Mouse (Mus musculus) spleen, postnatal 36 days (tissue): ENCODE data around the gene Auts2.

ENCODE experiments used
- DNase-seq, 2 experiments: peaks; one replicate each; pipeline ENCODE4 v3.0.0; 2022; ENCODE audit warnings: low spot score in 2 of 2, mixed read lengths in 1 of 2

Gene Auts2

DNA sequence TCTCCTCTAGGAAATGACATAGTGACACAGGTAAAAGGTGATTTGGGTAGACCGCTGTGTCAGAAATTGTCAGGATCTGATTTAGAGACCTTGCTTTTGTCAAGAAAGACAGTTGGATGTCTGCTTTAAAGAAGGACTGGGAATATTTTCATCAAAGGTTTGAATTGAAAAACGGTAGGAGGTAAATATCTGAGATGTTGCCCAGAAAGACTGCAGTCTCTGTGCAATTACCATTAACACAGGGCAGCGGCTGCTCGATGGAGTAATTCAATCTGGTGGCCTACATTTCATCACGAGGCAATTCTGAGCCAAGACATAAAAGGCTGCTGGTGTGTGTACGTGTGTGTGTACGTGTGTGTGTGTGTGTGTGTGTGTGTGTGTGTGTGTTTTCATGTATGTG lies 529.8 kb downstream of the Auts2 start:
- DNase-seq, result no peak

DNA sequence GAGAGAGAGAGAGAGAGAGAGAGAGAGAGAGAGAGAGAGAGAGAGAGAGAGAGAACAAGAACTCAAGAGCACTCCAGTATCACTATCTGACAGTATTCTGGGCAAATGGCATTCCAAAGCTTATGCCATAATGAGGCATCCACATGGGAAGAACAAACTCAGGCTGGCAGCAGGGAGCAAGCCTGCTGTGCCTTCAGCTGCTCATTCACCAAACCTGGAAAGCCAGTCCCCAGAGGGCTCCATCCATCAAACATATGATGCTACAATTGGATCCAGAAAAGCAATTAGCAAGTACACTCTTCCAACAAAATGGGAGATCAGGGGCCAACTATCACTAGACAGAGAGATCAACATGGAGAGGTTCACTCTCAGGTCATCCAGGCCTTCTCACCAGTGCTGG lies 531.3 kb downstream of the Auts2 start:
- DNase-seq, result no peak

DNA sequence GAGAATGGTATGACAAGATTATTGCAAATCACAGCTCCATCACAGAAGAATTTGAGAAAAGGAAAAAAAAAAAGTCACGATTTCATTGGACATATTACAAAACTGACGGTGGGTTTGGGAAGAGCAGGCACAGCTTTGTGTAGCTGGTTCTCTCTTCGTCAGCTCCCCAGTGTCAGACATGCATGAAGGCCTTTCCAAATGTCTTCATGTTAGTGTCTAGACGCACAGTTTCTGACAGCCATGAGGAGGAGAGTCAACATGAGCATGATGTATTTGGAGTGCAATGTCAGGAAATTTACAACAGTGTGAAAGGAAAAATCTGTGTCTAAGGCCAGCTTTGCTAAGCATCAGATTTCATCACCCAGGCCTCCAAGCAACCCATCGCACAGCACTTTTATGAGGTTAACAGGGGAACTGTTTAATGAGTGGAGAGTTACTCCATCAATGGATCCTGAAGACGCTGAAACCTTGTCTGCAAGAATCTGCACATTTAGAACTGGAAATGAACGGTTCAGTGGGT lies 534.4 kb downstream of the Auts2 start:
- no peak for DNase-seq

DNA sequence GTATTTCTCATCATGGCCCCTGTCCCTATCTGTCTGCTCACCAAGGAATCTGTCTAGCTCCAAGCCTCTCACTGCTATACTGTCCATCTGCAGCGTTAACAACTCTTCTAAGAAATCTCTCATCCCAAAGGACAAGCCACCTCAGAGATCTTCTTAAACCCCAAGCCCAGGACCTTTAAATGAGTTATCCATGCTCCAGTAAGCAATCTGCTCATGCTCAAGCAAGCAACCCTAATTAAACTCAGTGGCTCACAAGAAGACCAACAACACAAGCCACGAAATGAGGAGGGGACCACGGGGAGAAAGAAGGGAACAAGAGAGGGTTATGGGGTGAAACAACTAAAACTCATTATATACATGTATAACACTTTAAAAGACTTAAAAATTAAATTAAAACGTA lies 535.2 kb downstream of the Auts2 start:
- no peak for DNase-seq

DNA sequence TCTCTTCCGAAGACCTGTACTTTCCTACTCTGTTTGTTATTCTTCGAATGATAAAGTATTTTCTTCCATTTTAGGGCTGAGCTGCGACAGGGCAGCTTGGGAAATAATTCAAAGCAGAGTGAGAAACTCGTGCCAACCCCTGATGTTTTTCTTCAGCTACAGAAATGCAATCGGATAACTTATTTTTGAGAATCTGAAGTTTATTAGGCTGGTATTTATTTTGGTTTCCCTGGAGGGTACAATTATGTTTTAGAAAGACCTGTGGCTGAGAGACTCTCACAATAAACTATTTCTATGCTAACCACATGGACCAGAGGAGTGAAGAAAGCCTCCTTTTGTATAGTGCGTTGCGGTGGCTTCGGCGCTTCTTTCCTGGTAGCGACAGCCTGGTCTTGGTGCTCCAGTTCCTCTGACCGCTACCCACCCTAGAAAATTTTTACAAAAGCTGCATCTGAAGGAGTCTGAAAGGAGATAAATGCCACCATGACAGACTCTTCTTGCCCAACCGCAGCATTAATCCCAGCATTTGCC lies 550.4 kb downstream of the Auts2 start:
- DNase-seq, result no peak

DNA sequence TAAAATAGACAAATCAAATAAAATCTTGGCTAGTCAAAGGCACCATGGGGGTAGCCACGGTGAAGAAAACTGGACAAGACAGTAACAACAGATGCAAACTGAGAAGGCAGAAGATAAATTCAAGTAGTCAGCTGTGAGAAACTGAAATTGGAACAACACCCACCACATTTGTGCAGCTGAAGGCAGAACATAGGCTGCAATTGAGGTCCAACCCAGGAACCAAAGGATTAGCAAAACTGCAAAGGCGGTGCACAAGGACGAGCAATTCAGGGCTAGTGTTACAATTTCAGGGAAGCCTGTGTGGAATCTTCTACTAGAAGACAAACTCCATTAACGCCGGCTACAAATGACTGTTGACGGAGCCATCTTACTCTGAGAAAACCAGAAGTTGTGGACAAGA lies 550.9 kb downstream of the Auts2 start:
- no peak for DNase-seq

DNA sequence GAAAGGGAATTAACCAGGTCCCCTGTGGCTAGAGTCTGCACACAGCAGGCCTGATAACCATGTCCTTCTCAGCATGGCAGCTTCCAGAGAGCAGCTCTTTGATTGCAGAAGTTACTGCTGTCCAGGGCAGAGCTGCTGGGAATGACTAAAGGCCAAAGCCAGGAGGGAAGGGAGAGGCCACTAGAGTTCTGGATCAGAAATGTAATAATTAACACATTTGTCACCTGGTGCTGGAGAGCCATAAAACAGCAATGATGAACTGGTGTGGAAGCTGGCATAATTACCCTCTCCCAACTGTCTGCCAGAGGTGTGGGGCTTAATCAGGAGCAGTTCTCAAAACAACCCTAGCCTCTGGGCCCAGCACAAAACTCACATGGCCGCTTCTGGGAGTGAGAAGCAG lies 552.6 kb downstream of the Auts2 start:
- no peak for DNase-seq

DNA sequence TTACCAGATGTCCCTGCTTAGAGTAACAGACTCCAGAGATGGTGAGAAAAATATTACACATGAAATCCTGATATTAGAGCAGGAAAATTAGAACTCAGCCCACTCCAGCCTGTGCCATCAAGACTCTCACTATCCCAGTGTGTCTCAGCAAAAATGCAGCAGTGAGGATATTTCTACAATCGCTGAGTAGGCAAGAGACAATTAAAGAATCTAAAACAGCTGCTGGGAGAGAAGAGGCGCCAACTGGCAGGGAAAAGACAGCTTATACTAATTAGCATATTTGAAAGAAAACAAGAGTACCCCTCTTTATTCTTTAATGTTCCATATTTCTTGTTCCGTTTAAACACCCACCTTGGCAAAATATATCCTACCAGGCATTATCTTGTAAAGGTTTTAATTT lies 561.7 kb downstream of the Auts2 start:
- no peak for DNase-seq

DNA sequence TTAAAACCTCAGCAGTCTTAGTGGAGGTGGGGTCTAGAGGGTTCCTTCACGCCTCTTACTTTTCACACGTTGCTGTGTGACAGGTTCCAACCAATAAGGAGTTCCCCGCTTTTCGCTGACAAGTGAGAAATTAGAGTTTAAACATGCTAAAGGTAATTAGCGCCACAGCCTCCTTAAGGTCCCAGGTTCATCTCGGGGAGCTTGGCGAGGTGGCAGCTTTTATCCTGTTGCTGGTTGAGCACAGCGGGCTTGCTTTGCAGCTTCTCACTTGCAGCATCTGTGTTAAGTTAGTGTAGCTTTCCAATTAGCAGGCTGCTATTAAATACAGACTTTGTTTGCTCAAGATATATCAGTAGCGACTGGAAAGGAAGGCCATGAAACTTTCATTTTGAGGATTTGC lies 564.2 kb downstream of the Auts2 start:
- DNase-seq, result no peak

DNA sequence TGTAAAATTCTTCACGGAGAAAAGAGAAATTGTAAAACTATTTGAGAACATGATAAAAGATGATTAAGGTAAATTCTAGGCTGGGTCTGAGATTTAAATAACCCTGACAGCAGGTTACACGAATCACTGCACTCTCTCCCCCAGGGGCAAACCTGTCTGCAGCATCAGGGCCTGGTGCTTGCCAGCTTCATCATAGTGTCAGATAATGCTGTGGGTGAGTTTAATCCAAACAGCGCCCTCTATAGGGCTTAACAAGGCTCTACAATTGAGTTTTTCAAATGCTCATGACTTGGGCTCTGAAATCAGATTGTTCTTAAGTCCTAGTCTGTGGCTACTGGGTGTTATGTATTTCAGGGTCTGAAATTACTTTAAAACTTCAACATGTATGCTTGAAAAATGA lies 565.6 kb downstream of the Auts2 start:
- DNase-seq, result no peak

DNA sequence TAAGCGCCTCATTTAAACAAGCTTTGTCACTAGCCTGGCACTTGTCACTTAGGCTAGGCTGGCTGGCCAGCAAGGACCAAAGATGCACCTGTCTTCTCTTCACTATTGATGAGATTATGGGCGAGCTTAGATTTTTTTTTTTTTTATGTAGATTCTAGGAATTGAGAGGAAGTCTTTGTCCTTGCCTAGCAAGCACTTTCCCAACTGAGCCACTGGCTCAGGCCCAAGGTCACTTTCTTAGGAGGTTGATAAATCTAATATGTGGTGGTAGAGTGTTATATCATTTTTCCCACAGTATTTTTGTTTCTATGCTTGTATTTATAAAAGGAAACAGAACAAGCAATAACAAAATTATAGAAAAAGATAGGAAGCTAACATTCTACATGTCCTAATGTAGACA lies 571.2 kb downstream of the Auts2 start:
- no peak for DNase-seq

DNA sequence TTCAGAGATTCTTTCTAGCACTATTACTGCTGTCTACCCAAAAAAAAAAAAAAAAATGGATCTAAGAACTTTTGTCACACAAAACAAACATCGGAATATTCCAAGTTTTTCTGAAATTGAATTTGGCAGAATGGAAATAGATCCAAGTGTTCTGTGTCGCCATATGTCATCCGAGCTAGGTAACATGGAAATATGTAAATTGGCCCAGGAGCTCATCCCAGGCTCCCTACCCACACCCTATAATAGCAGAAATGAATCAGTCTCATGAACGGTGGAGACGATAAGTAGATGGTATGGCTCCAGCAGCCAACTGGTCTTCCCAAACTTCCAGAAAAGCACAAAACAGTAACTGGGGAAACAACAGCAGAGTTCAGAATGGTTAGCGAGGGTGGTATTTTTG lies 577.6 kb downstream of the Auts2 start:
- no peak for DNase-seq

DNA sequence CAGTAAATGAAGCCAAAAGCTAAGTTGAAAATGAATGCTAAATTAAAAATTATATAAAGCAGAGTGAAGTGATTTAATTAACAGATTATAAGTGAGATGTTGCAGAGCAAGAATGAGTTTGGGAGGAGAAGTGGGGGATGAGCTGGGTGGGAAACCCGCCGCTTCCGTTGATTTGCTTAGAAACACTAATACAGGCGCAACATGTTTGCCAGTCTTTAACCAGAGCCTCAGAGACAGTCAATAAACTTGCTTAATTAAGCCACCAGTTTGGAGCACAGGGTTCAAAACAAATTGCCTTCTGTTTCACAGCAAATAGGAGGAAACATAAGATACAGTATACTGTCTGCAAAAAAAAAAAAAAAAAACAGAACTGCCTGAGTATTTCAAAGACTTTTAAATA lies 579.6 kb downstream of the Auts2 start:
- DNase-seq, result no peak

DNA sequence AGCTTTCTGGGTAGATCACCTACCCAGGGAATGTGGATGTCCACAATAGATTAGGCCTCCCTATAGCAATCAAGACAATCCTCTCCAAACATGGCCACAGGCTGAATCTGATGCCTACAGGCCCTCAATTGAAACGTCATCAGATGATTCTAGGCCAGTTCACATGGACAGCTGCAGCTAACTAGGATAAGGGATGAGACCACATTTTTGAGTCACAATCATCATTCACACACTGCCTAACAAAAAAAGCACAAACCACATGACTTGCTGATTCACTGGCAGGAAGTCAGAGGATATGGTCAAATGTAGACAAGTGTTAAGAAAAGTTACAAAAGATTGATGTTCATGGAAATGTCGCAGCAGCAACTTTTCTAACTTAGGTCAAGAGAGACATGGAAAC lies 581.3 kb downstream of the Auts2 start:
- DNase-seq, result no peak

DNA sequence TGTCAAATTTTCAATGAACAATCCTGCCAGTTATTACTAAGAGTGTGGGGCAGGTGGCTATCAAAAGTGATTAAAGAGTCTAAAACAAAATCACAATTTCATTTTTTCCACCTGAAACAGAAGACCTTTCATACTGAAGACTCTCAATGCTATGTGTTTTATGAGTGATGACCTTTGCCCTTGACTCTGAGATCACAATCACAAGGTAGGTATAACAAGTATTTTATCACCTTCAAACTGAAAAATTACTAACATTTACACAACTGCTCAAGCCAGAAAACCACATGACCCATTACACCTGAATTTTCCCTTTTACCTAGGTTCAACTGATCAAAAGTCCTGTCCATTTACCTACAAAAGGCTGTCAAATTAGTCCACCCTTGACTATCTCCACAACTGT lies 582.7 kb downstream of the Auts2 start:
- DNase-seq, result no peak

DNA sequence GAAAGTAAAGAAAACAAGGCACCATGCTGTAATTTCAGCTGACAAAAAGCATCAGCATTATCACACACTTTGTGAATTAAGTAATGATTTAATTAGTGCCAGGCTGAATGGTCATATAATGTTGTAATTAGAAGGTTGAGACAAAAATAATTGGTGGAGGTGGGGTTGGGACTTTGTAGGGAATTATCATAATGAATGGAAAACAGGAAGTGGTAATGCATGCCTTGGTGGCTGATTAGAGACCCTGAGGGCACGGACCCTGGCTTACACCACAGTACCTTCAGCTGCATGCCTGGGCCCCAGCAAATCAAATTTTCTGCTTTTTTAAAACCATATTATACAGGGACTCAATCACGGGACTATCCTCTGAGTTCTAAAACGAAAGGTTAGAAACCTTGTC lies 586.1 kb downstream of the Auts2 start:
- DNase-seq, result no peak

DNA sequence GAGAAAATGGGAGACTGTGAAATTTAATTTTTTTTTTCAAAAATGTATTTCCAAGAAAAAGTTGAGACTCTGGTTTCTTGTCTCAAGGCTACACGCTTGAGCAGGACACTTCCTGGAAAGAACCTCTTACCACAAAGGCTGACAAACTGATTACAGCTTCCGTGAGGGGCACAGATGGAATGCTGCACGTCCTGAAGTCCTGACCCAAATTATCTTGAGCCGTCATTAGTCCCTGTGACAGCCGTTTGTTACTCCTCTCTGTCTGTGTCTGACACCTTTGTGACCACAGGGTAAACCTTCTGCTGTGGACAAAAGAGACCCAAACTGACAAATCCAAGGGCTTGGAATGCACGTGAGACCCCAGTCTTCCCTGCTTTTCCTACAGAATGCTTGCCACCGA lies 587.1 kb downstream of the Auts2 start:
- no peak for DNase-seq

DNA sequence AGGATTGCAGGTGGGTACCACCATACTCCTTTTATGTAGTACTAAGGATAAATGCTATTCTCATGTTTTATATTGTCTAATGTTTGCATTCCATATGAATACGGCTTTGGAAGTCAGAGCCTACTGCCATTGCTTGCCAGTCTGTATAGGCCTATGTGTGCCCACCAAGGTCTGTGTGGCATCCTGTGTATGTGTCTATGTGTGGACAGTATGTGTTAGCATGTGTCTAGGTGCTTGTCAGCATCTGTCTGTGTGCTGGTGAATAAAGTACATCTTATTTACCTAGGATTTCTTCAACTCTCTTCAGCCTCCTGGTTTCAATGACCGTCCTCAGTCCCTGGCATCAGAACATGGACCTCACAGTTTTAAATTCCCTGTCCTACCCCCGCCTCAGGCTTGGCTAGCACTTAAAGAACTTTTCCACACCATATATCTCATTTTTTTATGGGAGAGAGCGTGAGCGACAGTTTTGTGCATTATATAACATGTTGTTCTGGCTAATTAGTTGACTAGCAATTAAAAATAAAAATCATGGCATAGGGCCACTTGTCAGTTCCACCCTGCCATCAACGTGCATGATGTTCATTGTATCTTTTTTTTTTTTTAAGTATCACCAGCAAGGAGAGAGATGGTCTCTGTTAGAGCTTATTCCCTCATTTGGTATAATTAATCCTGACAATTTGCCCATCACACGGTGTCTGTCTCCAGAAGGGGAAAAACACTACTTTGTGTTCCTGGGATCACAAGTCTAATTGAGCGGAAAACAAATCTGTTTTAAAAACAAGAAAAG lies 587.7 kb downstream of the Auts2 start:
- no peak for DNase-seq

DNA sequence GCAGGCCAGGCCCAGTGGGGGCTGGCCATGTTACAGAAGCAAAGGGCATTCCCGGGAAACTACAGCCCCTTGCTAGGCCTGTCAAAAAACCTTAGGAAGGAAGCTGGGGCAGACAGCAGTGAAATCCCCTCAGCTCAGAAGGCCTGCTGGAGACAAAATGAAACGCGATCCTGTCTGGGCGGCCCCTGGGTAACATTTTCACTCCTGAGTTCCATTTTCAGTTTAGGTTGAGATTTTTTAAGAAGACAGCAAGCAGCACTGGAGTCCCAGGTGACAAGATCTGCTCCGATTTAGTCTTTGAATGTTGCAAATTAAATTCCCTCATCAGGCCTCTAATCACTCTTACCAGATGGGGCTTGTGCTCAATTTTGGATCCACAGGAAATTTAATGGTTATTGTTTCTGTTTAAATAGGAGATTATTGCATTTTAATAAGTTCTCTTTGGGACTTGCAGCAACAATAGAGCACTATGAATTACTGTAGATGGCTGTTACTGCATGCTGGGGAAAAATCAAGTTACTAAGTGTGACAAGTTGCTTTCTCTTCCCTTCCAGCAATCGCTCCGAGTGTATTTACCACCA lies 594.5 kb downstream of the Auts2 start:
- DNase-seq, result no peak

DNA sequence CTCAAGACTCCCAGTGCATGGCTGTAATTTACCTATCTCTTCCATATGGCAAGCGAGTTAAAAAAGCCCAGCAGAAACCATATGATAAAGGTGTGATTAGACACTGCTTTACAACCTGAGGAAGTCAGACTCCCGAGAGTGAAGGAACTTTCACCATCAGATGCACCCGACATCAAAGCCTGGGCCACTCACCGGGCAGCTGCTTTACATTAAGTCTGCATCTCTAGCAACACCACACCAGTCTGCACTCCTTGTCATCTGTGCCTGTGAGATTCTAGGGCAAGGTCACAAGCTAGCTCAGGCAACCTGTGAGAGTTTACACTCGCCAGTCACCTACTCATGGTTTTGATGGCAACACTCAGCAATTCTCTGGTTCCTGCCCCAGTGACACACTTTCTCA lies 596.3 kb downstream of the Auts2 start:
- no peak for DNase-seq

DNA sequence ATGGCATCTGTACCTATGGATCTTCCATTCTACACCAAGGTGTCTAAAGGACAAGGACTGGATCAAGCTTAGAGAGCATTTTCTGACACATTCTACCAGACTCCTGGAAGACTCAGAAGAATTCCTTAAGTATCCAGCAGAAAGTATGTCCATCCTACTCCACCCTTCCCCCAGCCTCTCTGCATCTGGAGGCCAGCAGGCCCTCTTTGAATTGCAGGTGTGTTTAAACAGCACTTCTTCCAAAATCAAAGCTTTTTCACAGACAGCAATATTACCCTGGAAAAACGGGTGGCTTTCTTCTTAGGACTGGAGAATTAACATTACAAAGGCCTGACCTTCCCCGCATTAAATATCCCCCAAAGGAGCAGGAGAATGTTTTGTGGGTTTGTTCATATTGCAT lies 598.4 kb downstream of the Auts2 start:
- no peak for DNase-seq

DNA sequence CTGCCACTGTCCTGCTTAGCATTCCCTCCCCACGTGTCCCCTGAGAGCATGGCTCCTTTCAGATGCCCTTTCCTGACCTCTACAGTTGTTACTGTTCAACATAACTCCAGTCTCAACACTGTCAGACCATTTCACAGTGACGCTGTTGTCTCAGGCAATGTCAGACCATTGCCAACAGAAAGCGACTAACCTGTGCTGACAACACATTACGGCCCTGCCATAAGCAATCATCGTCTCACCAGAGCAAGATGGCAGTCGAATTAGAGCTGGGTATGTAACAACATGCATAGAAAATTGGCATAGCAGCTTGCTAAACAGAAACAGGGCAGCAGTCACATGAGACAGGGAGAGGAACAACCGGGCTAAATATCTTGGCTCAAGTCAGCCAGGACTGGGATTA lies 614.4 kb downstream of the Auts2 start:
- DNase-seq, result no peak

DNA sequence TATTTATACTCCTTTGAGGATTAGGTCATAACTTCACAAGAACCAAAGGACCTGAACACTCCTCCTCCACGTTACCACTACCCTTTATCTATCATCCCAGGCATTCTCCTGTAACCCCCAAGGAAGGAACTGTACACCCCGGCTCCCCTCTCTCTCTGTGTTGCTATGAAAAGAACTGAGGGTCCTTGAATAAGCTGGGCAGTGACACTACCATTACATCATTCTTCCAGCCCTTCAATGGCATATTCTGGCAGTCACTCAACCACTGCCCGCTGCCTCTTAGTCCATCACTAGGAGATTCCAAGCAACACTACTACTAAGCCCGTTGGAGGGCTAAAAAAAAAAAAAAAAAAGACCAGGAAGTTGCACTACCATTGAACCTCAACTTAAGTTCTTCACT lies 620.4 kb downstream of the Auts2 start:
- DNase-seq, result no peak
